In the genomic region with DNA sequence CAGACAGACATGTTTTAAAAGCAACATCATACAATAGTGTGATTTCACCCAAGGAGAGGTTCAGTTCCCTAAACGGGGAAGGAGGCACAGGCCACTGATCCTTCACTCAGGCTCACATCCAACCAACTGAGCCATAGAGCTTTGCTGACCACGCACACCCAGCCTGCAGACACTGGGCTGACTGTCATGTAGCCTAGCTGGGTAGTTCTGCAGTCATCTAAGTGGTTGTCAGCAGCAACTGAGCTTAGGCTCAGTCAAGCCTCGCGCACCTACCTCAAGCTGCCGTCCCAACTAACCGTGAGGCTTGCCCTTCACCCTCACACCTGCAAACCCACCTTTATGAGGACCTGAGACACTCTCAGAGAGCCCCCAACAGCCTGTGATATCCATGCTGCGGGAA, we compare ENCODE assay signal across 26 mouse cellular contexts. TPM values are rescaled to one million over a fixed set of nuclear protein-coding genes. Genes with fewer than 3 reads are reported as not detected.
DNase-seq lines count a peak whose midpoint lies in the region; ATAC-seq and TF ChIP-seq lines count a peak whose summit lies in the region.
"Had no signal": no experiment of that assay in that cellular context is flagged by ENCODE, and none has a peak within 500 bp of the region (broad histone marks: within the 10 kb centered on the region; RNA-seq: fewer than 3 reads in every experiment).

No protein-coding gene starts in this region.

- no peak overlapping the region for H3K9ac ChIP-seq in liver, embryonic 12.5 days
- H3K9ac ChIP-seq in liver, embryonic 11.5 days (ENCODE audit: low read depth, low read length): no peak overlapping the region
- no peak overlapping the region for H3K9ac ChIP-seq in MEL (ENCODE audit: control insufficient read depth, low read depth, low read length, poor library complexity, severe bottlenecking)
- H3K9ac ChIP-seq in liver, embryonic 14.5 days (replicated peaks): no peak overlapping the region
- H3K9ac ChIP-seq: stomach, embryonic 15.5 days had no signal

- H3K4me3 ChIP-seq in liver, embryonic 12.5 days: no peak overlapping the region
- H3K4me3 ChIP-seq in liver, embryonic 11.5 days (ENCODE audit: low read depth, low read length): no peak overlapping the region
- no peak overlapping the region for H3K4me3 ChIP-seq in MEL (ENCODE audit: control insufficient read depth in 1 of 2, insufficient read depth in 1 of 2, low read depth in 2 of 2, low read length in 2 of 2)
- H3K4me3 ChIP-seq in liver, embryonic 14.5 days (ENCODE audit: insufficient read depth in 1 of 2, low read depth in 2 of 2, low read length in 2 of 2): no peak overlapping the region
- H3K4me3 ChIP-seq: hindbrain, embryonic 10.5 days; neural tube, embryonic 13.5 days; stomach, embryonic 15.5 days had no signal

- H3K4me1 ChIP-seq in liver, embryonic 12.5 days: peaks cover 95% of the 10 kb centered on the region
- peaks cover 61% of the 10 kb centered on the region for H3K4me1 ChIP-seq in liver, embryonic 11.5 days (replicated peaks; ENCODE audit: control insufficient read depth, insufficient read depth, low read length)
- peaks cover 15 to 67% of the 10 kb centered on the region in 2 experiments for H3K4me1 ChIP-seq in MEL (ENCODE audit: control insufficient read depth in 1 of 2, insufficient read depth in 2 of 2, low read length in 2 of 2)
- peaks cover 55 to 64% of the 10 kb centered on the region in 2 experiments for H3K4me1 ChIP-seq in liver, embryonic 14.5 days (replicated peaks; ENCODE audit: control insufficient read depth in 2 of 2, insufficient read depth in 2 of 2, low read length in 1 of 2)

- no peak for TF ChIP-seq EP300 in MEL (IDR thresholded peaks at IDR 0.05; ENCODE audit: low read depth in 1 of 2, low read length in 2 of 2)
- TF ChIP-seq EP300 in liver, embryonic 14.5 days (IDR thresholded peaks at IDR 0.05; ENCODE audit: low read depth): no peak

- no peak overlapping the region for H3K4me2 ChIP-seq in liver, embryonic 12.5 days
- H3K4me2 ChIP-seq in liver, embryonic 11.5 days: no peak overlapping the region
- H3K4me2 ChIP-seq in liver, embryonic 14.5 days (ENCODE audit: low read depth): no peak overlapping the region
- H3K4me2 ChIP-seq: neural tube, embryonic 13.5 days; stomach, embryonic 15.5 days had no signal

- no peak for TF ChIP-seq RAD21 in MEL (IDR thresholded peaks at IDR 0.05; ENCODE audit: low read depth, low read length)

- TF ChIP-seq CTCF in MEL (IDR thresholded peaks at IDR 0.05 in 2 of 3, conservative IDR thresholded peaks at IDR 0.05 in 1 of 3; ENCODE audit: control insufficient read depth in 1 of 3, insufficient read depth in 1 of 3, low read depth in 2 of 3, low read length in 3 of 3, poor library complexity in 1 of 3, severe bottlenecking in 1 of 3): no peak
- no peak for TF ChIP-seq CTCF in liver, embryonic 14.5 days (IDR thresholded peaks at IDR 0.05; ENCODE audit: low read depth)

- 76% methylated on average over 7 of the region's 7 CpGs for WGBS in liver, embryonic 12.5 days (ENCODE audit: insufficient replicate concordance)
- 85% methylated on average over 7 of the region's 7 CpGs for WGBS in liver, embryonic 11.5 days
- WGBS in liver, embryonic 14.5 days (ENCODE audit: insufficient replicate concordance): 78% methylated on average over 7 of the region's 7 CpGs

- H3K27ac ChIP-seq in liver, embryonic 12.5 days: peak overlapping the region; percentile 95
- no peak overlapping the region for H3K27ac ChIP-seq in liver, embryonic 11.5 days (ENCODE audit: low read depth, low read length)
- no peak overlapping the region for H3K27ac ChIP-seq in MEL (ENCODE audit: control insufficient read depth, low read depth, low read length)
- peak overlapping the region; percentile 34; the same call in 1 of the 2 replicates for H3K27ac ChIP-seq in liver, embryonic 14.5 days
- H3K27ac ChIP-seq: neural tube, embryonic 13.5 days; stomach, embryonic 15.5 days had no signal

- 0 out of 4 replicates have a peak, but pooled peaks of 1 of the 2 experiments have one; percentile 33 for TF ChIP-seq POLR2A in MEL (IDR thresholded peaks at IDR 0.05; ENCODE audit: control insufficient read depth in 1 of 2, insufficient read depth in 1 of 2, low read depth in 1 of 2, low read length in 2 of 2, poor library complexity in 1 of 2)

- peaks cover 21% of the 10 kb centered on the region for H3K36me3 ChIP-seq in liver, embryonic 12.5 days
- H3K36me3 ChIP-seq in liver, embryonic 11.5 days (ENCODE audit: control insufficient read depth, insufficient read depth, low read length): peaks cover 4% of the 10 kb centered on the region; the same call in 1 of the 2 replicates
- H3K36me3 ChIP-seq in MEL (ENCODE audit: control insufficient read depth in 1 of 2, insufficient read depth in 2 of 2, low read length in 2 of 2): peaks cover 0 to 45% of the 10 kb centered on the region in 2 experiments; a peak in 2 of 4 replicates
- no peaks in the 10 kb centered on the region; the same call in 1 of the 2 replicates for H3K36me3 ChIP-seq in liver, embryonic 14.5 days (replicated peaks; ENCODE audit: control insufficient read depth, insufficient read depth, low read depth)
- H3K36me3 ChIP-seq: neural tube, embryonic 13.5 days; stomach, embryonic 15.5 days had no signal

- no peaks in the 10 kb centered on the region for H3K27me3 ChIP-seq in liver, embryonic 12.5 days (replicated peaks)
- no peaks in the 10 kb centered on the region for H3K27me3 ChIP-seq in liver, embryonic 11.5 days (replicated peaks; ENCODE audit: control insufficient read depth, insufficient read depth, low read length)
- H3K27me3 ChIP-seq in MEL (ENCODE audit: control insufficient read depth in 1 of 2, insufficient read depth in 2 of 2, low read length in 2 of 2): no peaks in the 10 kb centered on the region
- no peaks in the 10 kb centered on the region for H3K27me3 ChIP-seq in liver, embryonic 14.5 days (ENCODE audit: control insufficient read depth, insufficient read depth, low read length)
- H3K27me3 ChIP-seq: neural tube, embryonic 13.5 days; stomach, embryonic 15.5 days had no signal

- DNase-seq in liver, embryonic 11.5 days (ENCODE audit: low spot score): no peak
- DNase-seq in 416B (ENCODE audit: low read depth) (peak; percentile 26), MEL (ENCODE audit: low read depth, low spot score) (peak; percentile 39)
- no peak for DNase-seq in liver, embryonic 14.5 days (ENCODE audit: low read depth in 3 of 3, low spot score in 3 of 3)
- DNase-seq in left cerebral cortex, adult 9 months (ENCODE audit: low spot score in 2 of 2): no peak
- DNase-seq: cerebellum, adult 11-12 months; kidney, adult 9 months; lung, adult 18-20 months; right cerebral cortex, postnatal 14 days had no signal

- H3K79me2 ChIP-seq in MEL (ENCODE audit: control insufficient read depth, insufficient read depth, low read length, poor library complexity): peaks cover 8% of the 10 kb centered on the region; the same call in 1 of the 2 replicates

- H3K9me3 ChIP-seq in liver, embryonic 12.5 days (replicated peaks): no peaks in the 10 kb centered on the region
- no peaks in the 10 kb centered on the region for H3K9me3 ChIP-seq in liver, embryonic 11.5 days (ENCODE audit: control insufficient read depth, low read length)
- H3K9me3 ChIP-seq in MEL (replicated peaks; ENCODE audit: insufficient read depth, low read length): no peaks in the 10 kb centered on the region
- H3K9me3 ChIP-seq in liver, embryonic 14.5 days (ENCODE audit: control insufficient read depth, low read length): no peaks in the 10 kb centered on the region
- H3K9me3 ChIP-seq: G1E; hindbrain, embryonic 10.5 days; neural tube, embryonic 13.5 days; stomach, embryonic 15.5 days had no signal

- ATAC-seq in liver, embryonic 12.5 days: no peak
- ATAC-seq in liver, embryonic 11.5 days (replicated peaks; ENCODE audit: low FRiP score): no peak
- ATAC-seq in liver, embryonic 14.5 days (ENCODE audit: insufficient read depth): no peak
- no peak for ATAC-seq in megakaryocyte-erythroid progenitor cell, adult 5-6 weeks (replicated peaks; ENCODE audit: low FRiP score, low TSS enrichment, poor library complexity, severe bottlenecking)
- ATAC-seq: CD4-positive, CD25-positive, alpha-beta regulatory T cell, adult 4 months had no signal

RNA-seq across cellular contexts. Expression of gene Cyren, which starts 5.9 kb away (rescaled TPM):
- 16.0 and 16.5 TPM in 2 replicates for polyA plus RNA-seq in liver, embryonic 12.5 days (2016; fragmentation: Nextera tagmentation; extraction: Ambion mirVana)
- 20.1 and 20.5 TPM in 2 replicates for polyA plus RNA-seq in liver, embryonic 11.5 days (2014; fragmentation: Nextera tagmentation; extraction: Ambion mirVana)
- 9.4 and 10.1 TPM in 2 replicates for total RNA-seq in MEL (2012; rRNA removed)
- 10 to 100 TPM in 1 of 2 experiments, not detected in 1; 15.9 TPM for polyA plus RNA-seq in MEL (2012; ENCODE audit: insufficient read depth in 1 of 2, insufficient read length in 2 of 2, low read depth in 1 of 2, low replicate concordance in 2 of 2, missing spikeins in 1 of 2)
- 5.4 and 7.2 TPM in 2 replicates for polyA plus RNA-seq in liver, embryonic 14.5 days (2012; rRNA removed)
- polyA plus RNA-seq in liver, embryonic 14.5 days (2014; fragmentation: Nextera tagmentation; extraction: Ambion mirVana): 4.2 and 6.3 TPM in 2 replicates
- total RNA-seq in megakaryocyte-erythroid progenitor cell, adult 5-6 weeks (2014; fragmentation: Nextera tagmentation): 12.3 and 27.8 TPM in 2 replicates
- total RNA-seq in megakaryocyte-erythroid progenitor cell, adult 5-6 weeks (2017): 5.6 and 8.5 TPM in 2 replicates

RNA-seq across cellular contexts. Expression of gene Tmem140, which starts 9.0 kb away (rescaled TPM):
- 2.6 and 3.7 TPM in 2 replicates for polyA plus RNA-seq in liver, embryonic 12.5 days (2016; fragmentation: Nextera tagmentation; extraction: Ambion mirVana)
- polyA plus RNA-seq in liver, embryonic 11.5 days (2014; fragmentation: Nextera tagmentation; extraction: Ambion mirVana): 2.7 and 3.2 TPM in 2 replicates
- total RNA-seq in MEL (2012; rRNA removed): 2.5 TPM in 2 replicates
- 1 to 10 TPM in 1 of 2 experiments, not detected in 1; 4.0 TPM for polyA plus RNA-seq in MEL (2012; ENCODE audit: insufficient read depth in 1 of 2, insufficient read length in 2 of 2, low read depth in 1 of 2, low replicate concordance in 2 of 2, missing spikeins in 1 of 2)
- 1.6 and 1.7 TPM in 2 replicates for polyA plus RNA-seq in liver, embryonic 14.5 days (2012; rRNA removed)
- polyA plus RNA-seq in liver, embryonic 14.5 days (2014; fragmentation: Nextera tagmentation; extraction: Ambion mirVana): 2.6 and 2.9 TPM in 2 replicates
- total RNA-seq in megakaryocyte-erythroid progenitor cell, adult 5-6 weeks (2014; fragmentation: Nextera tagmentation): 1.8 and 1.9 TPM in 2 replicates
- total RNA-seq in megakaryocyte-erythroid progenitor cell, adult 5-6 weeks (2017): 2.2 and 3.7 TPM in 2 replicates

RNA-seq across cellular contexts. Expression of gene Wdr91, which starts 38.7 kb away (rescaled TPM):
- 14.2 and 18.6 TPM in 2 replicates for polyA plus RNA-seq in liver, embryonic 12.5 days (2016; fragmentation: Nextera tagmentation; extraction: Ambion mirVana)
- polyA plus RNA-seq in liver, embryonic 11.5 days (2014; fragmentation: Nextera tagmentation; extraction: Ambion mirVana): 15.5 and 19.3 TPM in 2 replicates
- total RNA-seq in MEL (2012; rRNA removed): 11.7 and 13.7 TPM in 2 replicates
- 10 to 100 TPM in 1 of 2 experiments, not detected in 1; 24.1 TPM for polyA plus RNA-seq in MEL (2012; ENCODE audit: insufficient read depth in 1 of 2, insufficient read length in 2 of 2, low read depth in 1 of 2, low replicate concordance in 2 of 2, missing spikeins in 1 of 2)
- 17.4 and 21.5 TPM in 2 replicates for polyA plus RNA-seq in liver, embryonic 14.5 days (2012; rRNA removed)
- 9.5 and 9.7 TPM in 2 replicates for polyA plus RNA-seq in liver, embryonic 14.5 days (2014; fragmentation: Nextera tagmentation; extraction: Ambion mirVana)
- total RNA-seq in megakaryocyte-erythroid progenitor cell, adult 5-6 weeks (2014; fragmentation: Nextera tagmentation): 19.9 and 24.4 TPM in 2 replicates
- total RNA-seq in megakaryocyte-erythroid progenitor cell, adult 5-6 weeks (2017): 24.4 and 37.8 TPM in 2 replicates

RNA-seq across cellular contexts. Expression of gene Stra8, which starts 48.0 kb away (rescaled TPM):
- not detected in 2 replicates for polyA plus RNA-seq in liver, embryonic 12.5 days (2016; fragmentation: Nextera tagmentation; extraction: Ambion mirVana)
- not detected in 2 replicates for polyA plus RNA-seq in liver, embryonic 11.5 days (2014; fragmentation: Nextera tagmentation; extraction: Ambion mirVana)
- not detected in 2 replicates for total RNA-seq in MEL (2012; rRNA removed)
- polyA plus RNA-seq in MEL (2012; ENCODE audit: insufficient read depth in 1 of 2, insufficient read length in 2 of 2, low read depth in 1 of 2, low replicate concordance in 2 of 2, missing spikeins in 1 of 2): not detected
- polyA plus RNA-seq in liver, embryonic 14.5 days (2012; rRNA removed): not detected in 2 replicates
- polyA plus RNA-seq in liver, embryonic 14.5 days (2014; fragmentation: Nextera tagmentation; extraction: Ambion mirVana): not detected in 2 replicates
- not detected in 2 replicates for total RNA-seq in megakaryocyte-erythroid progenitor cell, adult 5-6 weeks (2014; fragmentation: Nextera tagmentation)
- total RNA-seq in megakaryocyte-erythroid progenitor cell, adult 5-6 weeks (2017): not detected in 2 replicates
- total RNA-seq: adrenal gland, adult 18-20 months; gastrocnemius, postnatal 4 days; layer of hippocampus, postnatal 25 days; left cerebral cortex, postnatal 36 days; megakaryocyte progenitor cell, adult 5-6 weeks had no signal
- polyA plus RNA-seq: brain, embryonic 14.5 days; embryonic facial prominence, embryonic 11.5 days; forebrain, embryonic 11.5 days; G1E; heart, embryonic 14.5 days; hindbrain, embryonic 10.5 days; neural tube, embryonic 13.5 days; spleen, adult 2 months; stomach, embryonic 15.5 days had no signal

Comparison
In these comparisons a context has a peak if more than half of its experiments do, and no peak if none do; other contexts are left out.
1. H3K27ac ChIP-seq: peak in liver, embryonic 12.5 days (single experiment) and liver, embryonic 14.5 days (single experiment); none in liver, embryonic 11.5 days (single experiment) and MEL (single experiment).
2. DNase-seq: peak in 416B (single experiment) and MEL (single experiment); none in liver, embryonic 11.5 days (single experiment), liver, embryonic 14.5 days (0 of 3) and left cerebral cortex, adult 9 months (0 of 2).